Mouse (Mus musculus): ENCODE results near the gene Kif22. TPM values are rescaled to one million over a fixed set of nuclear protein-coding genes. Genes with fewer than 3 reads are reported as not detected.
"Not testable (repeated sequence)": the region's sequence is repeated elsewhere in the genome, so short reads cannot be mapped to it uniquely, and the experiment has no call there.

Kif22 gene
- 10 to 100 TPM; 21.6 to 28.7 TPM for total RNA-seq (2021)
- long read RNA-seq, experiment 1, transcript Kif22-201 (14 exons, 2,115 nt), result major isoform, 22 of 36 reads
- long read RNA-seq, experiment 1, partial matches to known transcripts, result 10 of 36 reads
- long read RNA-seq, experiment 1, other reads (novel, unspliced or antisense), result 3 of 36 reads
- long read RNA-seq, experiment 2, transcript Kif22-201 (14 exons, 2,115 nt), result major isoform, 23 of 30 reads
- long read RNA-seq, experiment 2, partial matches to known transcripts, result 6 of 30 reads
- long read RNA-seq, experiment 2, other reads (novel, unspliced or antisense), result 1 of 30 reads

- DNase-seq, result peak; percentile 95
These were observed at the start of gene Kif22 for GRCm38 (mm10) chr7:127041851-127042672. Gene Kif22, minus strand, starts transcription at chr7:127042471.

- peak; percentile 38 for DNase-seq
These were observed 49.0 kb upstream of the Kif22 start, which contains the start of gene AI467606 for GRCm38 (mm10) chr7:127091114-127091896. Gene AI467606, plus strand, starts transcription at chr7:127091359.

GRCm38 (mm10) chr7:127090154-127091113 lies 48.2 kb upstream of the Kif22 start:
- DNase-seq, result no peak

GRCm38 (mm10) chr7:127088901-127089845 lies 46.9 kb upstream of the Kif22 start:
- no peak for DNase-seq

- DNase-seq, result no peak
These were observed 45.8 kb upstream of the Kif22 start for GRCm38 (mm10) chr7:127088083-127088482.

GRCm38 (mm10) chr7:127087278-127088010 lies 45.2 kb upstream of the Kif22 start, which contains the start of gene Zg16:
Gene Zg16, minus strand, starts transcription at chr7:127087328.
- DNase-seq, result peak; percentile 25

- DNase-seq, result not testable (repeated sequence)
These were observed 43.5 kb upstream of the Kif22 start for GRCm38 (mm10) chr7:127085751-127086150.

- DNase-seq, result no peak
These were observed 42.5 kb upstream of the Kif22 start for GRCm38 (mm10) chr7:127084794-127085193.

- no peak for DNase-seq
These were observed 41.4 kb upstream of the Kif22 start for GRCm38 (mm10) chr7:127083689-127084088.

GRCm38 (mm10) chr7:127082995-127083394 lies 40.7 kb upstream of the Kif22 start:
- no peak for DNase-seq

GRCm38 (mm10) chr7:127082271-127082670 lies 40.0 kb upstream of the Kif22 start:
- no peak for DNase-seq

GRCm38 (mm10) chr7:127080045-127080444 lies 37.8 kb upstream of the Kif22 start:
- no peak for DNase-seq

- no peak for DNase-seq
These were observed 35.4 kb upstream of the Kif22 start for GRCm38 (mm10) chr7:127077692-127078091.

- no peak for DNase-seq
These were observed 33.9 kb upstream of the Kif22 start for GRCm38 (mm10) chr7:127076188-127076587.

- DNase-seq, result peak; percentile 68
These were observed 30.9 kb upstream of the Kif22 start for GRCm38 (mm10) chr7:127073221-127073620.

GRCm38 (mm10) chr7:127070871-127071413 lies 28.7 kb upstream of the Kif22 start:
- no peak for DNase-seq

GRCm38 (mm10) chr7:127066317-127066716 lies 24.0 kb upstream of the Kif22 start:
- DNase-seq, result peak; percentile 28

GRCm38 (mm10) chr7:127065538-127065937 lies 23.3 kb upstream of the Kif22 start:
- no peak for DNase-seq

- DNase-seq, result no peak
These were observed 12.8 kb upstream of the Kif22 start for GRCm38 (mm10) chr7:127055026-127055585.
